Mouse (Mus musculus): ENCODE measurements around the gene Rftn1.

Gene Rftn1

DNA sequence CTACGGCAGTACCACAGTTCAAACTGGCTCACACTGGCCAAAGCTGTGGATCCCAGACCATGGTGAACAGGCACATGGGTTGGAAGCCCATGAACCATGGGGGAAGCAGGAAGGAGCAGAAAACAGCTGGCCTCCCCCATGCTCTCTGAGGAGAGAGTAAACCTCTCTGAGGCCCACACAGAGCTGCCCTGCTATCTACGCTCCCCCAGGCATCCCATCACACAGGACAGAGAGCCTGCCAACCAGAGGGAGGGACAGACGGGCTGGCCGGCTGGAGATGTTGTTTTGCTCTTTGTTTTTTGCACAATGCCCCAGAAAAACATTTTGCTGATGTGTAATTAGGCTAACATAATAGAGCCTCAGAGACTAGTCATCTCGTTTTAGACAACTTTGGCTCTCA lies 171.4 kb downstream of the Rftn1 start:
- DNase-seq: no peak

GRCm38 (mm10) chr17:50014708-50015107 lies 175.8 kb downstream of the Rftn1 start:
- no peak for DNase-seq

DNA sequence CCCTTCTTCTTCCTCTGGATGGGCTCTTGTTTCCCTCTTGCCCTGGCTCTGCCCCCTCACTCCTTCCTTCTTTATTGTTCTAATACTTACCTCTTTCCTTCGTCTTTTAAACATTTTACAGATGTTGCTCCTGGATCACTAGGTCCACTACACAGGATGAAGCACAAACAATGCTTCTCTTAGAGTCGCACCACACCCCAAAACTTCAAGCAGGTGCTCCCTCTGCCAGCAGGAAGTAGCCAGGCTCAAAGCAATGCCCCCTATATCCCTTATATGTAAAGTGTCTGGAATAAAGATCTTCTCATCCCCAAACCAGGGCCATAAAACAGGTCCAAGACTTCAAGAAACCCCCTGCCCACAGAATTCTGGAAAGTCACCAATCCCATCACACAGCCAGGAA lies 176.6 kb downstream of the Rftn1 start:
- no peak for DNase-seq

DNA sequence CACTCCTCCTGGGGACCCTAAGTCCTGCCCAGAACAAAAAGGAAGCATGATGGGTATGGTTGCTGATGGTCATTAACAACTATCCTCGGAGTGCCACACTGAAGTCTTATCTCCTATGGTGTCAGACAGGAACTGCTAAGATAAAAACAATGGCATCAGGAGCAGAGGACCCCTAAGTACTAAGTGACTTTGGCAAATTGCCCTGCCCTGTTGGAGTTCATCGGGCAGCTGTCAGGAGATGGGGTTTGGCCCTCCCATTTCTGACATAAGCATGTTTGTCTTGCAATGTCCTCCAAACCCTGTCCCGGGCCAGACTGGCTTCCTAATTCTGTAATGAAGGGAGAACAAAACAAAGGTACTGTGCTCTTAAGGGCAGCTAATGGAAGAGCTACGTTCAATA lies 180.4 kb downstream of the Rftn1 start:
- no peak for DNase-seq

DNA sequence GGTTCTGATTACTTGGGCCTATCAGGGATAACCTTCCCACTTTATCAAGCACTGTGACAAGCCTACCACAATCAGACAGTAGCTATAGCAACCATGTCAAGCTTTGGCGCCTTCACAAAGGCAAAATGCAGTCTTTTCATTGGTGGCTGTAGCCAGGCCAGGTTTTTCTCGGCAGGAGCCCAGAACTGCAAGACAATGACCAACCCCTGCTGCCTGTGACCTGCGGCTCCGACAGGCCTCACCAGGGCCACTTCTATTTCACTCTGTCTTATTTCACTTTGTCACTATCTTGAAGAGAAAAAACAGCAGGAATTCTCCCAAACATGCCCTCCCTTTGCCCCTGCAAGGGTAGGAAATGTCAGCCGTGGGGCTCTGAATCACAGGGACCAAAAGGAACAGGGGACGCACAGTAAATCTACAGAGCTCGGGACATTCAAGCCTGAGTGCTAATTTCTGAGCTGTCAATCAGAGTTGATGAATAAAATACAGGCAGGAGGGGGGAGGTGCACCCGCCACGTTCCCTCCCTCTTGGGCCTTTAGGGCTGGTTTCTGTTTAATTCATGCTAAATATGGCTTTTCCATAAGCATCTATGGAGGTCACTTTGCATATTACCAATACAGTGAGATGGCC lies 183.6 kb downstream of the Rftn1 start:
- DNase-seq: no peak

DNA sequence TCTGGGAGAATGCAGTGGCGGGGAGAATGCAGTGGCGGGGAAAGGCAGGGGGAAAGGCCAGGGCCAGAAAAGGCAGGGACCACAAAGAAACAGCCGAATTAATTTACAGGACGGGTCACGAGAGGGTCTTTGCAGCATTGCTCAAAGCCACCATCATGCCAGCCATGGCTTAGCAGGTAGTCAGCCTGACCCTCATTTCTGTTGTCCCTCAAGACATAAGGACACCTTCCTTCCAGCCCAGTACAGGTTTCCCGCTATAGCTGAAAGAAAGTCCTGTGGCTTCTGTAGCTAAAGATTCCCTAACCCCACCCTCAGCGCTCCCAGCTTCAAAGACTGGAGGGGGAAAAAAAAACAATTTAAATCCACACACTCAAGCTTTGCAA lies 184.1 kb downstream of the Rftn1 start:
- no peak for DNase-seq

DNA sequence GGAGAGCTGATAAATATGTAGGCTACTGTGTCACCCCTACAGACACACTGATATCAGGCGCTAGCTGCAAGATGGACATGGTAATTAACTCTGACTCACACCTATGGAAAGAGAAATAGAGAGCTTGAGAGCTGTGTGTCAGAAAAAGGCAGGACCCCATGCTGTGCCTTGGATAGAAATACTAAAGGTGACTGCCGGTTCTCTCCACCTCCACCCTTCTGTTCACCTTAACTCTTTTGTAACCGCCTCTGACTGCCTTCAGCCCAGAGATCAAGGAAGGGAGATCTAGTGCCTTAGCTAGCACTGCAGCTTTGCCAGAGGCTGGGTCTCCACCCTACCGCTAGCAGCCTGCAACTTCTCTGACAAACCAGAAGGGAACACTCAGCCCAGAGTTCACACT lies 187.3 kb downstream of the Rftn1 start:
- DNase-seq: no peak

- no peak for DNase-seq
Observed at GRCm38 (mm10) chr17:50002171-50002570, 188.3 kb downstream of the Rftn1 start.

- no peak for DNase-seq
Observed at GRCm38 (mm10) chr17:50001754-50002153, 188.7 kb downstream of the Rftn1 start.

DNA sequence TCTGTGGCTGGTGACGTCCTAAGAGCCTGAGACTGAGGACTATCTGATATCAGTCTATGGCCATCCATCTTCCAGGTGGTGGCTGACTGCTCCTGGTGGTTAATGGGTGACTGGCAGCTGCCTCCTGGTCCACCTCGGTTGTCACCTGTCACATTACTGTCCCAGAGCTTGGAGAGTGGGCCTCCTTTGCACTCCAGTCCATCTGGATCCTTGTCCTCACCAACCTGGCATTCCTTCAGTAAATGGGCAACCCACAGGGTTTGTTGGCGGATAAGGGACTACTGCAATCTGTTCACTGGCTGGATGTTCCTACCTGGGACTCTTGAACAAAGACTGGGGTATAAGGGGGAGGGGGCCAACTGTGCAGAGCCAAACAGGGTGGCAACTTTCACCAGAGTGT lies 189.9 kb downstream of the Rftn1 start:
- no peak for DNase-seq

DNA sequence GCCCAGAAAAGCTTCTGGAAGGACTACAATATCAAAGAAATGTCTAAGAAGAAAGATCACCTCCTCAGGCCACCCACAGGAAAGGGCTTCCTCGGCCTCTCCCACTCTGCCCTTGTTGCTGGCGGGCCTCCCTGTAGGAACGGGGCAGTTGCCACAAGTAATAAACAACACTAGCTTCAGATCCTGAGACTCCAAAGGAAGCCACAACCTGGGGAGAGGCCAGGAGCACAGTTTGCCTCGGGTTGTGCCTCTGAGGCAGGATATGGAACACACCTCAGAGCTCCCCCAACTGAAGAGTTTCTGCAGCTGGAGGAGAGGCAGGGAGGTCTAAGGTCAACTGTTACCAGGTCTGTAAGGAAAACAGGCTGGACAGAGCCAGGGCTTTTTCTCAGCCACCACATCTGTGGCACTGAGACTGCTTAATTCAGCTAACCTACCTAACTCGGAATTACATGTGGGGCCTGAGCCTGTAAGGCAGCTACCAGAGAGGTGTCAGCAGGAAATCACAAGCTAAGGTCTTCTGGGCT lies 193.8 kb downstream of the Rftn1 start:
- DNase-seq: peak; percentile 7

DNA sequence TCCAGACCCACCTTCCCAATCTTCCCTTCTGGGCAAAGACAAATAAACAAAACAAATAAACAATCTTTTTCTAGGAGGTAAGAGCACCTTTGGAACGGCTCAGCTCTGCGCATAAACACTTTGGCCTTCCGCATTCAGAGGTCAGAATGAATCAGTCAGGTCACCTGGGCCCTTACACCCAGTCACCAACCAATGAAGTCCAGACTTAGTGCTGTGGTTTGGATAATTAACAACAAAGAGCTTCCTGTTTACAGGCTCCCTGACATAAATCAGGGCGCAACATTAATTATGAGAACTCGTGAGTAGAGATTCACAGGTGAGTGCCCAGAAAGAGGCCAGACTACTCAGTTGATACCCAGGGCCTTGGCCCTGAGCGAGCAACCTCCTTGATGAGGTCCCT lies 194.4 kb downstream of the Rftn1 start:
- no peak for DNase-seq

GRCm38 (mm10) chr17:49995226-49995625 lies 195.2 kb downstream of the Rftn1 start:
- DNase-seq: no peak

GRCm38 (mm10) chr17:49993631-49994030 lies 196.8 kb downstream of the Rftn1 start:
- no peak for DNase-seq

GRCm38 (mm10) chr17:49992625-49993603 lies 197.6 kb downstream of the Rftn1 start:
- no peak for DNase-seq

DNA sequence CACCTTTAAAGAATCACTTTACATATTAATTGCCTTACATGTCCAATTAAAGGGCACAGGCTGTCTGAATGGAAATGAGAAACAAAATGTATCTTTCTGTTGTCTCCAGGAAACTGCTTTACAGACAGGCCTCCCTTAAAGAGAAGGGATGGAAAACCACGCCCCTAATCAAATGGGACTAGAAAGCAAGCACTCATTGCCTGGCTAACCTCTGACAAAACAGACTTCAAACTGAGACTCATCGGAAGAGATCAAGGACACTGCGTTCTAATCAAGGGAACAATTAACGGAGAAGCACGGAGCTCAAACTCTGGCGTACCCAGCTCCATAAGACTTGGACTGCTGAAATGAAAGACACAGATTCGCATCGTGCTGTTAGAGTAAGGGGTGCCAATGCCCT lies 200.9 kb downstream of the Rftn1 start:
- no peak for DNase-seq

GRCm38 (mm10) chr17:49987095-49987494 lies 203.4 kb downstream of the Rftn1 start:
- no peak for DNase-seq

DNA sequence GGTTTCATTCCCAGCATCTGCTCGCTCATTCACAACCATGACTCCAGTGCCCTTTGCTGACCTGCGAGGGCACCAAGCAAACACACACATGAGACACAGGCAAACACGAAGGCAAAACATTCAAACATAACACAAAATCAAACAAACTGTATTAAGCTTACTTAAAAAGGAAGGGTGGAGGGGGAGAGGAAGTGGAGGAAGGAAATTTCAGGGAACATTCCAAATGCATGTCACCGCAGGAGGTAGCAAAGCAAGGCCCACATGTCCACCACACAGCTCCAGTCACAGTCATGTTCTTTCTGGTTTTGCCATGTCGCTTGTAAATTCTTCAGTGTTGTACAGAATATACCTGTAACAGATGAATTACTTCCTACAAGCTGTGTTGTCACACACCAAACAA lies 207.0 kb downstream of the Rftn1 start:
- no peak for DNase-seq

DNA sequence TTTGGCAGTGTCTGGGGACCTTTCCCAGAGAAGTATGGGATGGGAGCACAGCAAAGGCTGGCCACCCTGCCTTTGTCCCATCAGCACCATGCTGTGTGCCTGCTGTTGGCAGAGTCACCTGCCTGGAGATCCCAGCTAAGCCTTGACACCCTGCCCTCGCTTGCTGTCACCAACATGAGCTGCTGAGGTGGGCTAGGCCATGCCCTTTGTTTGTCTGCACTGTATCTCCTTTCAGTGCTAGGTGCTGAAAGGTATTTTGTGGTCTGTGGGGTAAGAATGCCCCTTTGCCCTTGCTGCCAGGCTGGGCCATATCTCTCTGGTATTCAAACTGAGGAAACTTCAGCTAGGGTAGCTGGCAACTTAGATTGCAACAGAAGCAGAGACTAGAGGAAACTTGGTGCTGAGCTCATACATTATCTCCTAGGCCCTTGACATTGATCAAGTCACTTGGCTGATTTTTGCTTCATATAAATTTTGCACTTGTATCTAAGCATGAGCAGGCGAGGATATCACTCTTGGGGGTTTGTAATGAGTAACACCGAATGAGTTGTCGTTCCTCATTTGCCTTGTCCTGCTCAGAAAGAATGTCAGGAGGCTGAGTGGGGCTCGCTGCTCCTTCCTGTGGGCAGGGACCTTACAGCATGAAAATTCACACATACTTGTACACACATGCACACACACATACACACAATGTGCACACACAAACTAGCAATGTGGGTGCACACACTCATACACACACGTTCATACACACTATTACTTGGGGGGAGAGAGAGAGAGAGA lies 207.7 kb downstream of the Rftn1 start:
- DNase-seq: no peak

DNA sequence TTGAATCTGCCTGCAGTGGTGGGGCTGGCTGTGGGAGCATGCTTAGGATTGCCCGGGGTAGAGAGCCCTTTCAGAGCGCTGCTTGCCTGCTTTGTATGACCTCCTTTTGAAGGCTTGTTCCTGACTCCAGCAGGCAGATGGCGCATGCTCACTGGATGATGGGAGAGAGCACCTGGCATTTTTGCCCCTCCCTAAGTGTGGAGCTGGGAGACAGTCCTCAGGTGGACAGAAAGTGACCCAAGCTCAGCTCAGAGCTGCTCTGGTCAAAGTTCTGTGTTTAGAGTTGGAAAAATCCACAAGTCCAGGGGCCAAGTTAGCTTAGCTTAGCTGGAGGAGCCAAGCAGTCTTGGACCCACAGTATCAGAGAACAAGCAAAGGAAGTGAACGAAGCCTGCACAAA lies 208.9 kb downstream of the Rftn1 start:
- DNase-seq: no peak

GRCm38 (mm10) chr17:49979761-49980285 lies 210.7 kb downstream of the Rftn1 start:
- DNase-seq: no peak

- no peak for DNase-seq
Observed at GRCm38 (mm10) chr17:49977424-49977790, 213.1 kb downstream of the Rftn1 start.
